Mouse (Mus musculus) bone marrow, adult 2 months (tissue): ENCODE data around the gene Klhl36.

Experiments
- CTCF ChIP-seq: fragments of 200-500 bp; IDR thresholded peaks from 2 replicates; pipeline ENCODE4 v1.5.1; 2011; ENCODE audit warnings: low read length, control low read depth; ENCODE audit not compliant: control insufficient read depth, insufficient read depth
- POLR2A ChIP-seq: fragments of 200-500 bp; IDR thresholded peaks from 2 replicates; pipeline ENCODE4 v1.6.1; 2011; ENCODE audit warnings: low read depth, mild to moderate bottlenecking, control low read depth, low read length, borderline replicate concordance; ENCODE audit not compliant: control insufficient read depth

DNA sequence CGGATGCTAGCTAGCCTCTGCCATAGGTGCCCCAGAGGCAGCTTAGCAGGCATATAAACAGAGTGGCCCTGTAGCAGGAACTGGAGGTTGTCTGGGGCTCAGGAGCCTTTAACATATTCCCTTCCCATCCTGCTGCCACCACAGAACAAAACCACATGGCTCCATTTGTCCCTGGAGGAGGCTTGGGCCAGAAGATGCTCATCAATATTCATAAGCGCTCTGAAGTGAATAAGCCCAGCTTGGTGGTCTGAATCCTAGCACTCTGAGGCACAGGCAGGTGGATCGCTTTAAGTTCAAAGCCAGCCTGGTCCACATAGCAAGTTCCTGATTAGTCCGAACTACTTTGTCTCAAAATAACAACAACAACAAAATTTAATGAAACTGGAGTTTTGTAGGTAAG is 25.9 kb downstream of the Klhl36 start:
- TF ChIP-seq POLR2A (no peak), CTCF (no peak)
